Mouse (Mus musculus): ENCODE results near the gene Prdx3. TPM values are rescaled to one million over a fixed set of nuclear protein-coding genes. Genes with fewer than 3 reads are reported as not detected.

The Prdx3 gene
- polyA plus RNA-seq, 1 experiment from 2014 or later: 116 TPM

GRCm38 (mm10) chr19:60860868-60861700 lies 13.3 kb downstream of the Prdx3 start, which contains the start of gene Sfxn4:
Gene Sfxn4, minus strand, starts transcription at chr19:60861479.
- no peaks in the 10 kb centered on the region for H3K4me1 ChIP-seq
- H3K36me3 ChIP-seq: peaks cover 23% of the 10 kb centered on the region
- peak; percentile 99 for ATAC-seq (ENCODE audit: borderline replicate concordance, extremely low read depth, low FRiP score, low TSS enrichment)
- no peaks in the 10 kb centered on the region for H3K27me3 ChIP-seq
- peak within 1 kb of the TSS; percentile 62 for H3K4me2 ChIP-seq
- H3K9me3 ChIP-seq: no peaks in the 10 kb centered on the region
- H3K9ac ChIP-seq: peak within 1 kb of the TSS; percentile 45
- 3% methylated on average over 30 of the region's 30 CpGs for WGBS
- H3K27ac ChIP-seq: peak within 1 kb of the TSS; percentile 56
- peak within 1 kb of the TSS; percentile 49 for H3K4me3 ChIP-seq

GRCm38 (mm10) chr19:60845731-60846130 lies 28.6 kb downstream of the Prdx3 start:
- Histone ChIP-seq H3K9ac (no peak overlapping the region), H3K4me3 (no peak overlapping the region), H3K9me3 (no peaks in the 10 kb centered on the region), H3K4me2 (no peak overlapping the region), H3K27ac (no peak overlapping the region), H3K36me3 (peaks cover 7% of the 10 kb centered on the region; the same call in 1 of the 2 replicates), H3K27me3 (no peaks in the 10 kb centered on the region), H3K4me1 (no peaks in the 10 kb centered on the region)
- ATAC-seq (ENCODE audit: borderline replicate concordance, extremely low read depth, low FRiP score, low TSS enrichment): no peak

GRCm38 (mm10) chr19:60843324-60843723 lies 31.0 kb downstream of the Prdx3 start:
- Histone ChIP-seq H3K27ac (no peak overlapping the region), H3K4me1 (no peaks in the 10 kb centered on the region), H3K4me2 (no peak overlapping the region), H3K9me3 (no peaks in the 10 kb centered on the region), H3K36me3 (peaks cover 15% of the 10 kb centered on the region), H3K27me3 (no peaks in the 10 kb centered on the region), H3K4me3 (no peak overlapping the region), H3K9ac (no peak overlapping the region)
- ATAC-seq (ENCODE audit: borderline replicate concordance, extremely low read depth, low FRiP score, low TSS enrichment): no peak

- no peak overlapping the region for H3K4me3 ChIP-seq
- no peaks in the 10 kb centered on the region for H3K9me3 ChIP-seq
- no peak overlapping the region for H3K27ac ChIP-seq
- H3K4me2 ChIP-seq: no peak overlapping the region
- no peaks in the 10 kb centered on the region for H3K4me1 ChIP-seq
- 53% methylated on average over 1 of the region's 1 CpGs for WGBS
- 0 out of 2 replicates have a peak, but pooled peaks have one; percentile 31 for ATAC-seq (ENCODE audit: borderline replicate concordance, extremely low read depth, low FRiP score, low TSS enrichment)
- H3K9ac ChIP-seq: no peak overlapping the region
- peaks cover 52% of the 10 kb centered on the region for H3K36me3 ChIP-seq
- no peaks in the 10 kb centered on the region for H3K27me3 ChIP-seq
These were observed 36.6 kb downstream of the Prdx3 start for GRCm38 (mm10) chr19:60837747-60838146.

GRCm38 (mm10) chr19:60818677-60819076 lies 55.7 kb downstream of the Prdx3 start:
- H3K36me3 ChIP-seq: peaks cover 62% of the 10 kb centered on the region
- ATAC-seq (ENCODE audit: borderline replicate concordance, extremely low read depth, low FRiP score, low TSS enrichment): no peak

More at GRCm38 (mm10) chr19:60818677-60819076, 55.7 kb downstream of the Prdx3 start:
- Histone ChIP-seq H3K27me3 (no peaks in the 10 kb centered on the region), H3K4me3 (no peak overlapping the region), H3K4me2 (no peak overlapping the region), H3K27ac (no peak overlapping the region), H3K9me3 (no peaks in the 10 kb centered on the region), H3K9ac (no peak overlapping the region), H3K4me1 (no peaks in the 10 kb centered on the region)
- WGBS: 86% methylated on average over 6 of the region's 6 CpGs

Other genes starting within 250 kb of the Prdx3 start
- gene Nanos1, start 118.6 kb downstream of the Prdx3 start, polyA plus RNA-seq (2015; fragmentation: Nextera tagmentation; extraction: Ambion mirVana): 1.4 and 1.6 TPM in 2 replicates
- gene Eif3a, start 83.9 kb downstream of the Prdx3 start, polyA plus RNA-seq (2015; fragmentation: Nextera tagmentation; extraction: Ambion mirVana): 132 and 137 TPM in 2 replicates
- 30.3 and 32.3 TPM in 2 replicates for gene Fam45a, start 63.0 kb downstream of the Prdx3 start, polyA plus RNA-seq (2015; fragmentation: Nextera tagmentation; extraction: Ambion mirVana)
- gene Sfxn4, start 13.1 kb downstream of the Prdx3 start, polyA plus RNA-seq (2015; fragmentation: Nextera tagmentation; extraction: Ambion mirVana): 6.4 and 7.1 TPM in 2 replicates
- 3.2 and 4.2 TPM in 2 replicates for gene Grk5, start 15.2 kb upstream of the Prdx3 start, polyA plus RNA-seq (2015; fragmentation: Nextera tagmentation; extraction: Ambion mirVana)

Data from lung, embryonic 15.5 days (tissue).